Mouse (Mus musculus): Measurements from ENCODE around the gene Dnajc10.

Dnajc10 gene

DNA sequence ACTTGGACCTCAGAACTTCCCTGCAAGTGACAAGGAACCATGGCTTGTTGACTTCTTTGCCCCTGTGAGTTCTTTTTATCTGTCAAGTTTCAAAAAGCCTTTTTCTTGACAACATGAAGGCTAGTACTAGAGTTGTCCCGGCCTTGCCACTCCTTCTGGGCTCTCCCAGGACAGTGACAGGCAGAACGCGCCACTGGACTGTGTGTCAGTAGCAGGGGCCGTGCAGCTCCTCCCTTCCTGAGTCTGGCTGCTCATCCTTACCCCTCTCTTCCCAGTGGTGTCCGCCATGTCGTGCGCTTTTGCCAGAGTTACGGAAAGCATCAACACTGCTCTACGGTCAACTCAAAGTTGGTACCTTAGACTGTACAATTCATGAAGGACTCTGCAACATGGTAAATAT is 25.3 kb downstream of the Dnajc10 start:
- DNase-seq (ENCODE audit: low read depth), result no peak

DNA sequence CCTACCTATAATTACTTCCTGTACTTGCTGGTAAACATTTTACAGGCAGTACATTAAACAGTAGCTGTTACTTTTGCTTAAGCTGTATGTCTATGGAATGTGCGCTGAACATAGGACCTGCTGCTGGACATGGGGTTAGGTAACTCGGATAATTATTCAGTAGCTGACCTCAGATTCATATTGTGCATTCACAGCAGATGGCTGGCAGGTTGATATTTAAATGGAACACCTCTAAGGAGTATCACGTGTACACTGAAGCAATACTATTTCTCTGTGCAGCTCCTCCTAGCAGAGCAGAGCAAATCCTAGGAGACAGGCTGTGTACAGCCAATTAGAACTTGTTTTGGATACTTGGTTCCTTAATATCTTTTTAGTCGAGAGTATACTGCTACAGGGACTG is 39.3 kb downstream of the Dnajc10 start:
- DNase-seq (ENCODE audit: low read depth), result no peak

DNA sequence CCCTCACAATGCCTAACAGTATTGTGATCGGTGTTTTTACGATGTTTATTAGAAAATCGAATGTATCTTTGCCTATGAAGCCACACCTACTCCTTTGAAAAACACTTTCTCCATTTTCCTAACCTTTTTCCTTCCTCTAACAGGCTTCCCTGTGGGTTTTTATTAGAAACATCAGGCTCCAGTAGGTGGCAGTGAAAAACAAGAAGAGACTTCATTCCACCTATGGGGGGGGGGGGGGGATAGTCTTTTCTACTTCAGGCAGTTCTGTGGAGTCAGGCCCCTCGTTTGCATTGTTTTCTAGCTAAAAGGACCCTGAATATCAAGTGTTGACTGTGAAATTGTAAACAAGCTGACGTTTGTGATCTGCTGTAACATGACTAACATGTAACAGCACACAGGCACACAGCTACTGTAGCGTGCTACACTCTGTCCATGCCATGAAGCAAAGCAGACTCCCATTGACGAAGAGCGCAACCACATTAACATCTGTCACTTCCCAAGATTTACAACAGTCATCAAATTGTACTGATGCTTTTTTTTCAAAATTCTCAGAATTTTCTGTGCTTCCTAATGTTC is 41.5 kb downstream of the Dnajc10 start:
- DNase-seq (ENCODE audit: low read depth), result no peak

DNA sequence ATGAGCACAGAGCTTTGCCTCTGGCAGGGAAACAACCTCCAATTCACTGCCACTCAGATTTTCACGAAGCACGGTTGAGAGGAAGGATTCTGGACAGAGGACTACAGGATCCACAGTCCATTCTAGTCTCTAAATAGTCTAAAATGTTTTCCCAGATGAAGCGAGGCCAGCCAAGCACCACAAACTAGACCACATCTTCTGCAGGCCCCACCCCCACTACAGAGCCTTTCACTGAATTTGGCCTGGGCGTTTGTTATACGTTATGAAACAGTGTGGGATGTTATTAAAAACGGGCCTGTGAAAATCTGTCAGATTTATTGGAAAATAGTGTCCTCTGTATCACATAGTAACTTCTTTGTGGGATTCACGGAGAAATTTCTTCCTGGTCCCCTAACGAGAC is 56.2 kb downstream of the Dnajc10 start:
- DNase-seq (ENCODE audit: low read depth), result no peak

GRCm38 (mm10) chr2:80374892-80375291 is 59.6 kb downstream of the Dnajc10 start:
- DNase-seq (ENCODE audit: low read depth), result no peak

- no peak for DNase-seq (ENCODE audit: low read depth)
These were observed 64.6 kb downstream of the Dnajc10 start for GRCm38 (mm10) chr2:80379848-80380247.

DNA sequence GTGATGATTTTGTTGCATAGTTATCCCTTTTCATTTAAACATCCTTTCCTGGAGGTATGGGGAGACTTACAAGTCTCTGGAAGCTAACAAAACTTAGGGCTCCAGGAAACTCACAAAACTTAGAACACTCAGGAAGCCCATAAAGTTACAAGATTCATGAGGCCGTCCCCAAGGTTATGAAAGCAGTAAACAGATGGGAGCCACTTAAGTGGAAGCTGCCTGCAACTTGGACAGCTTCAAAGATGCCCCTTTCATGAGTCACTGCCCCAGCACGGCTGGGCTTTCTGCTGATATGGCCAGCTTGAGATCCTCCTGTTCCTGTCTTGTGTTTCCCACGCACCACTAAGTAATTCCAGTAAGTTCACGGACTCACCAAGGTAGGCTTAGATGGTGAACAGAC is 69.2 kb downstream of the Dnajc10 start:
- no peak for DNase-seq (ENCODE audit: low read depth)

- no peak for DNase-seq (ENCODE audit: low read depth)
These were observed 71.0 kb downstream of the Dnajc10 start for GRCm38 (mm10) chr2:80386255-80386654.

- DNase-seq (ENCODE audit: low read depth), result peak; percentile 55
These were observed 72.4 kb downstream of the Dnajc10 start for GRCm38 (mm10) chr2:80387668-80388067.

DNA sequence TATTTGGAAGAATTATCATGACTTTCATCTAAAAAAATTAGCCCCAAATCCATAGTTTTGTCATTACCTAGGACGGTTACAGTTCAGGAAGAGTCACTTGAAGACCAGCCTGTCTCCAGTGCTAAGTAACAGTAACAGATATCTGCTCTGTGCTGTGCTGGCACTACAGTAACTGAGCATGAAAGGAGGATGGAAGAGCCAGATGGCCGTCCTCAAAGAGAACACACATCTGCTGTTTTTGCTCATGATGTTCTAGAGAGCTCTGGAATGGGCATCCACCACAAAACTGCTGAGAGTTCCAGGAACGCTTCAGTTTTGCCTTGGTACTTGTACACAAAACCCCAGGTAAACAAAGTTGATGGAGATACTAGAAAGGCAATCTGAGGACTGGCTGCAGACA is 73.1 kb downstream of the Dnajc10 start:
- no peak for DNase-seq (ENCODE audit: low read depth)

DNA sequence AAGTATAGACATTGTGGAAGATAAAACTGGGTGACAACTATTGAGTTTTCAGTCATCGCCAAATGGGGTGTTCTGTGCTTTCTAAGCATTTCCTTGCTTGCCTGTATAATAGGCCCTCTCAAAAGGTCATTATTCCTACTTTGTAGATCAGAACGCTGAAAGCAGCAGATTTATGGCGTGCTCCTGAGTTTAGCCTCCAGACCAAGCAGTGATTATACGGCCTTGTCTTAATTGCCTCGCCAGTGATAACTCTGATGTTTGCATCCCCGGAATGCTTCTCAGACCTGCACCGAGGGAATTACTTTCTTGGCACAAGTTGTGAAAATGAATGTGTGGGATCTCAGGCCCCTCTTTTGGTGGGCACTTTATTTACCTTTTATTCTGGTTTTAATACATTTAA is 80.8 kb downstream of the Dnajc10 start:
- DNase-seq (ENCODE audit: low read depth), result no peak

GRCm38 (mm10) chr2:80396864-80397263 is 81.6 kb downstream of the Dnajc10 start:
- DNase-seq (ENCODE audit: low read depth), result no peak

DNA sequence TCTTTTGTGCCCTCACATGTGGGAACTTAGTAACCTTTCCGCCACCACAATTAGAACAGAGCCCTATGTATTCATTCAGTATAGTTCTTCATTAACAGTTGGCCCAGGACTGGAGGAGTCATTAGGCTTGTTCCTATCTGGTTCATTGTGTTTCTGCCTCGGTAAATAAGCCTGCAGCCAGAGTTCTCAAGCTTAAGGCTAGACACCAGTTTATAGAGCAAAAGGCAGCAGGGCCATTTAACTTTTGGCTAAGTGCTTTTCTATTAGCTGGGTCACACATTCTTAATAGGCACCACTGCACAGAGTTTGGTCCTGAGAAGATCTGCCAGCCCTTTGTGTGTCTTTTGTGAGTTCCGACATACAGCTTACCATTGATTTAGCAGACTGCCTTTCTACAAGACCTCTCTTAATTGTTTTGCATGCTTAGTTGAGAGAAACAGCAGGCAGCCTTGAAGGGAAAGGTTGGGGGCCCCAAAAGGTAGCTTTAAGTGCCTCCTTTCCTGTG is 83.4 kb downstream of the Dnajc10 start:
- no peak for DNase-seq (ENCODE audit: low read depth)
